Mouse (Mus musculus) ES-Bruce4 (cell line): ENCODE measurements around the gene Nfasc.

Experiments
- CTCF ChIP-seq: IDR thresholded peaks from one replicate; pipeline ENCODE4 v1.8.1; 2011; ENCODE audit warnings: low read depth, low read length
- EP300 ChIP-seq: IDR thresholded peaks from 2 replicates; pipeline ENCODE4 v1.6.1; 2011; ENCODE audit warnings: low read depth, low read length; ENCODE audit not compliant: insufficient read depth

DNA sequence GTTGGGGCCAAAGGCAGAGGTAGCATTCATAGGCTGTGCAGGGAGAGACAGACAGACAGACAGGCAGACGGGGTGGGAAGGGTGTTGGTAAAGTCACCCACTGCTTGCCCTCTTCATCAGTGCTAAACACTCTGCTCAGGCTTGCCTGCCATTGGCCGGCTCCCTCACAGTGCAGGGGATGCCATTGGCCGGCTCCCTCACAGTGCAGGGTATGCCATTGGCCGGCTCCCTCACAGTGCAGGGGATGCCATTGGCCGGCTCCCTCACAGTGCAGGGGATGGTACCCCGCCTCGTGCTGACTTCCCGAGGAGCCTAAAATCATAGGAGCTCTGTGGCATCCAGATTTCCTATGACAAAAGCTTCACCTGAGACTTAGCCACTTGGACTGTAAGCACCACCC is 139.4 kb downstream of the Nfasc start:
- TF ChIP-seq EP300 (no peak), CTCF (no peak)
